In the genomic region with DNA sequence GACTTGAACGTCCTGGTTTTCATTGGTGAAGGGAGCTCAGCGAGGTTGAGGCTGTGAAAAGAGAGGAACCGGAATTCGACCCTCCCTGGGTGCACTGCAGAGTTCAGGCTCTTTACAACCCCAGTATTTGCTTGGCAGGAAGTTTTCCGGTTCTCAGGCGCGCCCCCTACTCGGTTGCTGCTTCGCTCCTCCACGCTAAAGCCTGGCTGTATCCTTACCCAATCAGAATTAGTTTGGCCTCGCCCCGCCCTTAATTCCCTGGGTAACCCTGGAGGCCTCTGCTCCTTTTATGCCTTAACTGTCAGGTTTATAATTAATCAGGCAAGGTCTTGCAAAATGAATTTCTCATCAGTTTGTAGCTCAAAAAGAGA, we compare ENCODE assay signal across 7 mouse cellular contexts. TPM values are rescaled to one million over a fixed set of nuclear protein-coding genes. Genes with fewer than 3 reads are reported as not detected.
DNase-seq lines count a peak whose midpoint lies in the region; ATAC-seq and TF ChIP-seq lines count a peak whose summit lies in the region.

No protein-coding gene starts in this region.

- peaks cover 2% of the 10 kb centered on the region; the same call in 1 of the 2 replicates for H3K4me1 ChIP-seq in limb, embryonic 14.5 days (ENCODE audit: control insufficient read depth, insufficient read depth, low read length)
- peaks cover 12% of the 10 kb centered on the region for H3K4me1 ChIP-seq in midbrain, embryonic 16.5 days (ENCODE audit: control insufficient read depth, insufficient read depth, low read length)
- peaks cover 13% of the 10 kb centered on the region for H3K4me1 ChIP-seq in testis, adult 2 months (ENCODE audit: control insufficient read depth, insufficient read depth, low read length)

- no peak overlapping the region for H3K27ac ChIP-seq in limb, embryonic 14.5 days (replicated peaks; ENCODE audit: low read depth, low read length)
- H3K27ac ChIP-seq in midbrain, embryonic 16.5 days (ENCODE audit: low read length) = no peak overlapping the region
- H3K27ac ChIP-seq in testis, adult 2 months (ENCODE audit: control insufficient read depth, insufficient read depth, low read depth, low read length) = no peak overlapping the region

- ATAC-seq in limb, embryonic 14.5 days (ENCODE audit: low FRiP score, low read depth) = peak; percentile 39; the same call in 1 of the 2 replicates
- ATAC-seq in midbrain, embryonic 16.5 days = peak; percentile 84; the same call in 1 of the 2 replicates

- no peaks in the 10 kb centered on the region for H3K36me3 ChIP-seq in limb, embryonic 14.5 days (ENCODE audit: control insufficient read depth, insufficient read depth, low read length)
- H3K36me3 ChIP-seq in midbrain, embryonic 16.5 days (ENCODE audit: control insufficient read depth, insufficient read depth, low read length) = no peaks in the 10 kb centered on the region
- H3K36me3 ChIP-seq in testis, adult 2 months (ENCODE audit: control insufficient read depth, insufficient read depth, low read length) = peaks cover 1% of the 10 kb centered on the region; the same call in 1 of the 2 replicates

- H3K27me3 ChIP-seq in limb, embryonic 14.5 days (ENCODE audit: control insufficient read depth, insufficient read depth, low read length) = peaks cover 20% of the 10 kb centered on the region
- peaks cover 19% of the 10 kb centered on the region for H3K27me3 ChIP-seq in midbrain, embryonic 16.5 days (ENCODE audit: control insufficient read depth, insufficient read depth, low read depth, low read length)
- H3K27me3 ChIP-seq in testis, adult 2 months (ENCODE audit: control insufficient read depth, insufficient read depth, low read length) = no peaks in the 10 kb centered on the region

- peak; percentile 54 to 79 for DNase-seq in adrenal gland, adult (ENCODE audit: inconsistent age in 2 of 2, low spot score in 1 of 2)
- peak; percentile 94 for DNase-seq in embryo, embryonic 10 days (ENCODE audit: low spot score)
- peak; percentile 51 for DNase-seq in gastrocnemius, postnatal 25 days
- peak; percentile 46 for DNase-seq in induced T-regulatory cell, adult 2 months (ENCODE audit: low read depth)
- peak; percentile 82 for DNase-seq in limb, embryonic 14.5 days (ENCODE audit: low spot score)

- H3K9ac ChIP-seq in limb, embryonic 14.5 days (ENCODE audit: low read depth, low read length, severe bottlenecking) = no peak overlapping the region
- no peak overlapping the region for H3K9ac ChIP-seq in midbrain, embryonic 16.5 days (ENCODE audit: low read depth, low read length)

- no peak for TF ChIP-seq CTCF in testis, adult 2 months (IDR thresholded peaks at IDR 0.05; ENCODE audit: control insufficient read depth, insufficient read depth, insufficient replicate concordance, low read depth, low read length)

- no peak for TF ChIP-seq POLR2A in limb, embryonic 14.5 days (IDR thresholded peaks at IDR 0.05; ENCODE audit: borderline replicate concordance, extremely low read depth, insufficient read depth, insufficient read length)
- no peak for TF ChIP-seq POLR2A in testis, adult 2 months (IDR thresholded peaks at IDR 0.05; ENCODE audit: control insufficient read depth, low read depth, low read length)

- peak overlapping the region; percentile 68 for H3K4me3 ChIP-seq in limb, embryonic 14.5 days (replicated peaks; ENCODE audit: low read length)
- H3K4me3 ChIP-seq in midbrain, embryonic 16.5 days (ENCODE audit: low read depth, low read length) = peak overlapping the region; percentile 77
- peak overlapping the region; percentile 24 for H3K4me3 ChIP-seq in testis, adult 2 months (ENCODE audit: control insufficient read depth, low read depth, low read length)

- H3K4me2 ChIP-seq in limb, embryonic 14.5 days (replicated peaks; ENCODE audit: low read depth, low read length, severe bottlenecking) = peak overlapping the region; percentile 100
- peak overlapping the region; percentile 100 for H3K4me2 ChIP-seq in midbrain, embryonic 16.5 days (ENCODE audit: low read length)

- no peaks in the 10 kb centered on the region for H3K9me3 ChIP-seq in limb, embryonic 14.5 days (ENCODE audit: control insufficient read depth, low read length)
- no peaks in the 10 kb centered on the region for H3K9me3 ChIP-seq in midbrain, embryonic 16.5 days (replicated peaks; ENCODE audit: control insufficient read depth, low read length, poor library complexity, severe bottlenecking)

- WGBS in limb, embryonic 14.5 days = under 1% methylated on average over 12 of the region's 12 CpGs
- 1% methylated on average over 12 of the region's 12 CpGs for WGBS in midbrain, embryonic 16.5 days

RNA-seq across cellular contexts. Expression of a gene that starts 0.8 kb away (rescaled TPM):
- total RNA-seq in gastrocnemius, postnatal 25 days (2021) = under 1 TPM; 0.33 to 0.64 TPM
- 1.9 and 2.0 TPM in 2 replicates for polyA plus RNA-seq in limb, embryonic 14.5 days (2012; rRNA removed)
- 1.7 and 1.8 TPM in 2 replicates for polyA plus RNA-seq in limb, embryonic 14.5 days (2014; fragmentation: Nextera tagmentation; extraction: Ambion mirVana)
- polyA plus RNA-seq in midbrain, embryonic 16.5 days (2015; fragmentation: Nextera tagmentation; extraction: Ambion mirVana) = 0.80 and 0.88 TPM in 2 replicates
- 1.5 and 1.7 TPM in 2 replicates for polyA plus RNA-seq in testis, adult 2 months (2012; rRNA removed)

RNA-seq across cellular contexts. Expression of a gene that starts 42.7 kb away (rescaled TPM):
- 1 to 10 TPM; 1.3 to 3.8 TPM for total RNA-seq in gastrocnemius, postnatal 25 days (2021)
- 1.3 and 1.5 TPM in 2 replicates for polyA plus RNA-seq in limb, embryonic 14.5 days (2012; rRNA removed)
- polyA plus RNA-seq in limb, embryonic 14.5 days (2014; fragmentation: Nextera tagmentation; extraction: Ambion mirVana) = 0.97 and 1.0 TPM in 2 replicates
- polyA plus RNA-seq in midbrain, embryonic 16.5 days (2015; fragmentation: Nextera tagmentation; extraction: Ambion mirVana) = 4.6 and 5.1 TPM in 2 replicates
- 76.9 and 86.1 TPM in 2 replicates for polyA plus RNA-seq in testis, adult 2 months (2012; rRNA removed)

RNA-seq across cellular contexts. Expression of a gene that starts 43.3 kb away (rescaled TPM):
- 10 to 100 TPM; 22.4 to 23.0 TPM for total RNA-seq in gastrocnemius, postnatal 25 days (2021)
- polyA plus RNA-seq in limb, embryonic 14.5 days (2012; rRNA removed) = 14.6 and 23.3 TPM in 2 replicates
- 62.1 and 65.3 TPM in 2 replicates for polyA plus RNA-seq in limb, embryonic 14.5 days (2014; fragmentation: Nextera tagmentation; extraction: Ambion mirVana)
- polyA plus RNA-seq in midbrain, embryonic 16.5 days (2015; fragmentation: Nextera tagmentation; extraction: Ambion mirVana) = 64.1 and 69.3 TPM in 2 replicates
- 12.9 and 19.6 TPM in 2 replicates for polyA plus RNA-seq in testis, adult 2 months (2012; rRNA removed)

Comparison
In these comparisons a context has a peak if more than half of its experiments do, and no peak if none do; other contexts are left out.
1. H3K4me3 ChIP-seq: peak in every context shown above with its lines; median percentile 77 in midbrain, embryonic 16.5 days; 68 in limb, embryonic 14.5 days; 24 in testis, adult 2 months.
2. RNA of a gene that starts 42.7 kb away (polyA plus RNA-seq): 76.9 to 86.1 TPM in testis, adult 2 months; 4.6 to 5.1 TPM in midbrain, embryonic 16.5 days and 0.97 to 1.5 TPM in limb, embryonic 14.5 days; every median in the first group is over 10 times any median in the second.
3. Peak in every context shown above with its lines, with median percentiles within 50 percentile points of each other: DNase-seq.